Mouse (Mus musculus) layer of hippocampus, postnatal 10 days (tissue): ENCODE measurements around the gene Rnf103. TPM values are rescaled to one million over a fixed set of nuclear protein-coding genes. Genes with fewer than 3 reads are reported as not detected.
"Not testable (repeated sequence)": the region's sequence is repeated elsewhere in the genome, so short reads cannot be mapped to it uniquely, and the experiment has no call there.

Source experiments
- DNase-seq, 2 experiments: peaks; one replicate each; pipeline ENCODE4 v3.0.0; 2021; ENCODE audit warnings: low spot score in 2 of 2
- long read RNA-seq: library from polyadenylated mRNA; stranded (forward); transcript quantifications from one replicate; pipeline ENCODE4 v2.0.0, GENCODE M21; 2023
- total RNA-seq, 2 experiments: library from RNA; stranded (reverse); gene quantifications; 2 replicates each; pipeline ENCODE4 v1.2.3; 2021

Rnf103 gene
- total RNA-seq, result 10 to 100 TPM; 48.5 to 52.0 TPM
- long read RNA-seq, transcript Rnf103-201 (4 exons, 3,264 nt), result major isoform, 29 of 38 reads
- long read RNA-seq, partial matches to known transcripts, result 2 of 38 reads
- long read RNA-seq, other reads (novel, unspliced or antisense), result 7 of 38 reads

GRCm38 (mm10) chr6:71493675-71494340, at the start of gene Rnf103:
Gene Rnf103, plus strand, starts transcription at chr6:71493894.
- DNase-seq, result peak; percentile 84 to 91

GRCm38 (mm10) chr6:71444756-71445155, 48.9 kb upstream of the Rnf103 start:
- DNase-seq, result no peak

- DNase-seq, result no peak
These were observed 48.1 kb upstream of the Rnf103 start for GRCm38 (mm10) chr6:71445560-71445959.

- DNase-seq, result no peak
These were observed 40.9 kb upstream of the Rnf103 start for GRCm38 (mm10) chr6:71452792-71453191.

GRCm38 (mm10) chr6:71453983-71454739, 39.5 kb upstream of the Rnf103 start:
- DNase-seq, result not testable (repeated sequence)

GRCm38 (mm10) chr6:71457956-71458608, 35.6 kb upstream of the Rnf103 start:
- DNase-seq, result no peak

GRCm38 (mm10) chr6:71465146-71465545, 28.5 kb upstream of the Rnf103 start:
- DNase-seq, result no peak

- DNase-seq, result peak; percentile 23 to 42
These were observed 25.9 kb upstream of the Rnf103 start for GRCm38 (mm10) chr6:71467766-71468165.

- DNase-seq, result no peak
These were observed 24.4 kb upstream of the Rnf103 start for GRCm38 (mm10) chr6:71469291-71469690.

- no peak for DNase-seq
These were observed 21.7 kb upstream of the Rnf103 start for GRCm38 (mm10) chr6:71471830-71472520.

- no peak for DNase-seq
These were observed 20.9 kb upstream of the Rnf103 start for GRCm38 (mm10) chr6:71472786-71473185.

- DNase-seq, result no peak
These were observed 18.1 kb upstream of the Rnf103 start for GRCm38 (mm10) chr6:71475604-71476003.

GRCm38 (mm10) chr6:71476783-71477182, 16.9 kb upstream of the Rnf103 start:
- DNase-seq, result no peak

- not testable (repeated sequence) for DNase-seq
These were observed 14.7 kb upstream of the Rnf103 start for GRCm38 (mm10) chr6:71478816-71479568.

- DNase-seq, result not testable (repeated sequence)
These were observed 14.1 kb upstream of the Rnf103 start for GRCm38 (mm10) chr6:71479588-71479987.

GRCm38 (mm10) chr6:71480136-71480535, 13.6 kb upstream of the Rnf103 start:
- no peak for DNase-seq

GRCm38 (mm10) chr6:71481136-71481535, 12.6 kb upstream of the Rnf103 start:
- DNase-seq, result no peak

GRCm38 (mm10) chr6:71485246-71485645, 8.4 kb upstream of the Rnf103 start:
- DNase-seq, result no peak

GRCm38 (mm10) chr6:71486226-71486625, 7.5 kb upstream of the Rnf103 start:
- DNase-seq, result no peak

GRCm38 (mm10) chr6:71486867-71487266, 6.8 kb upstream of the Rnf103 start:
- no peak for DNase-seq
